Mouse (Mus musculus) heart, postnatal 36 days (tissue): Measurements from ENCODE around the gene Prdm16. TPM values are rescaled to one million over a fixed set of nuclear protein-coding genes. Genes with fewer than 3 reads are reported as not detected.
A peak's percentile ranks its signal among the peaks of the same experiment; 100 is the strongest.

Source experiments
- DNase-seq, 2 experiments: peaks; one replicate each; pipeline ENCODE4 v3.0.0; 2021 to 2022
- intact Hi-C: fragments of 180-260 bp; cut with DNase I; formaldehyde crosslinking; loops from one replicate; pipeline ENCODE4 v1.15.1; 2025
- total RNA-seq, 2 experiments: library from RNA; stranded (reverse); gene quantifications; 2 replicates each; pipeline ENCODE4 v1.2.3; 2021

Gene Prdm16
- total RNA-seq, 2 experiments from 2014 or later: 11.7 to 13.8 TPM

DNA sequence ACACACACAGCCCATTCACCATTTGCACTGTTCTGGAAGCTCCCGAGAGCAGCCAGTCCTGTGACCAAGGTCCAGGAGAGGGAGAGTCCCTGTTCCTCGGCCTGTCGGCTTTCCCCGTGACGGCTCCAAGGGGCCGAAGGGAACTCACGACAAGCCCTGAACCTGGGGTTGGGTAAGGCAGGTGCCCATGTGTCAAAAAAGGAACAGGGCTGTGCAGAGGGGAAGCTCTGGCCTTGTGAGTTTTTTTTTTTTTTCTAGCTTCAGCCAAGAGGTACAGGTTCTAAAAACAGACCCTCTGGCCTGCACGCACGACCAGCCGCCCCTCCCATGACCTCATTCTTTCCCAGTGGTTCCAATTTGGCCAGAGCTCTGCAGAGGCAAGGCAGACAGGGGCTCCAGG lies 25.5 kb downstream of the Prdm16 start:
- peak in 1 of 2 experiments; percentile 31 for DNase-seq
- intact Hi-C loops: no loop called here

DNA sequence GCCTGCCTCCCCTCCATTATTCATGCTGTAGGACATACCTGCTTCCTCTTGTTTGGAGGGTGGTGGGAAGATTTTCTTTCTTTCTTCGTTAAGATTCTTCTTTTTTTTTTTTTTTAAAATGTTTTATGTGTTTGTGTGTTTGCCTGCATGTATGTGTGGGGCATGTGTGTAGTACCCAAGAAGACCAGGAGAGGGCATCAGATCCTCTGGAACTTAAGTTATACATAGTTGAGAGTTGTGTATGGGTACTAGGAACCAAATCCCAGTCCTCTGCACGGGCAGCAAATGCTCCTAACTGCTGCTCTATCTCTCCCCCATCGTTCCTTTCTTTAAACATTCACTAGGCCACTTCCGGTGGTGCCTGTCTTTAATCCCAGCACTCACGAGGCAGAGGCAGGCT lies 28.9 kb downstream of the Prdm16 start:
- intact Hi-C loops: no loop called here
- DNase-seq: no peak

DNA sequence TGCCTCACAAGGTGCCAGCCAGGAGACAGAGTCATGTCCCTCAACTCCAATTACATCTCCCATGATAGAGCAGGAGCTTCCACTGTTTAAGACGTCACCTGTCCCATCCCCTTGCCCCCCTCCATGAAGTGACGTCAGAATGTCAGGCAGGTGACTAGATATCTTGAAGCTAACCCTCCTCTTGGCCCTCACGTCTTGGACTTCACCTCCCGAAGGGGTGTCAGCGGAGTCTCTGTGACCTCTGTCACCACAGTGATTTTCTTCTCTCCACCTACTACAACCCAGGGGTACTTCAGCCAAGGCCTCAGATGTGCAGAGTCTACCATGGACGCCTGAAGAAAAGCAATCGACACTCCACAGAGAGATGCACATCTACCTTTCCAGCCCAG lies 32.2 kb downstream of the Prdm16 start:
- intact Hi-C loops: no loop called here
- no peak for DNase-seq

DNA sequence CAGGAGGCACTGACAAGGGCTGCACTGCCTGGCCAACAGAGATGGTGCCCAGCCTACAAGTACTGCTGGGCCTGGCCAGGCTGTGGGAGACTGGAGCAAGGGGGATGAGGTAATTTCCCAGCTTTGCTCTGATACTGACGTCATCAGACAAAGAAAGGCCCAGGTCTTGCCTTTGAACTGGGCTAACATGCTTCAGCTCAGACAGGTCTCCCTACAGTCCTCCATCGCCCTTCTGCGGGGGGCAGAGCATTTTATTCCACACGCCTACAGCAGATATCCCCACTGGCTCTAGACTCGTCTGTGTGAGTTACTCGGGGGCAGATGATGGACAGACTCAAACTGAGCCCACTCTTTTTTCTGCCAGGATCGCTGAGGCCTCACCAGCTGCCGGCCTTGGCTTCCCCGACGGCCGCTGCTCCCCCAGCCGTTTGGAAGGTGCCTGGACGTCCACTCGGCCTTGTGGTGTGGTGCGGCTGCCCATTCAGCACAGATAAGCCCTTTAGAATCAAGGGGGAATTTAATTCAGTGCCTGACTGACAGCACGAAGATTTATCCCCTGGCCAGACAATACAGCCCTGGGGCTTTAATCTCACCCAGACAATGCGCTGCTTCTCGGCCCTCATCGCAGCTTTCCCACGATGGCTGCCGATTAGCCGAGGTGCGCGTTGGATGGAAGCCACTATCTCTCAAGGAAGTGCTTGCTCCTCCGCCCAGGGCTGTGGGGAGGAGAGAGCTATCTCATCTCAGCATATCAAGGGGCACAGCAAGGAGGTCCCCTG lies 32.8 kb downstream of the Prdm16 start:
- intact Hi-C loops: no loop called here
- no peak for DNase-seq

DNA sequence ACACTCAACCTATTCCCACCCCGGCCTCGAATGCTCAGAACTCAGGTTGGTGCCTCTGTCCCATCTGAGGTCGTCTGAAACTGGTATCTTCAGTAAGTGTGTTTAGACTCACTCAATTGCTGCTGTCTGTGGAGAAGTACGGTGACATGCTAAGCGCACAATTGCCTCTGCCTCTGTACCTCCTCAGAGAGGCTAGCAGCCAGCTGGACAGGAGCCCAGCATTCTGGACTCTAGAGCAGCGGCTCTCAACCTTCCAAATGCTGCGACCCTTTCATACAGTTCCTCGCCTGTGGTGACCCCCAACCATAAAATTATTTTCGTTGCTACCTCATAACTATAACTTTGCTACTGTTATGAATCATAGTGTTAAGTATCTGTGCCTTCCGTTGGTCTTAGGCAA lies 34.3 kb downstream of the Prdm16 start:
- peak in 1 of 2 experiments; percentile 29 for DNase-seq
- intact Hi-C loops: no loop called here

DNA sequence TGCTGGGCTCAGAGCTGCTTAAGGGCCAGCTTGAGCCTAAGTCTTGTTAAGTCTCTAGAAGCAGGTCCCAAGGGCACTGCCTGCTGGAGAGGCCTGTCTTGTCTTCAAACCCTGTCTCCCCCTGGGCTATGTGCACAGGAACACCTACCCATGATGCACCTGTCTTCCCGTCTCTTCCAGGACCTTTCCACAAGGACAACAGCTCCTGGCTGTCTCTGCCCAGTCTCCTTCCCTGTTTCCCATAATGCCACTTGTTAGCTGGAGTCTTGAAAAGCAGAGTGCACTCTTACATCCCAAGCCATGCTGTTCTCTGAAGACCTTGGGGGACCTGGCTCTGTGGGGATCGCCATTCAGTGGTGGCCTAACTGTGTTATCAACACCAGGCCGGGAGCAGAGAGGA lies 35.7 kb downstream of the Prdm16 start:
- intact Hi-C loops: no loop called here

DNA sequence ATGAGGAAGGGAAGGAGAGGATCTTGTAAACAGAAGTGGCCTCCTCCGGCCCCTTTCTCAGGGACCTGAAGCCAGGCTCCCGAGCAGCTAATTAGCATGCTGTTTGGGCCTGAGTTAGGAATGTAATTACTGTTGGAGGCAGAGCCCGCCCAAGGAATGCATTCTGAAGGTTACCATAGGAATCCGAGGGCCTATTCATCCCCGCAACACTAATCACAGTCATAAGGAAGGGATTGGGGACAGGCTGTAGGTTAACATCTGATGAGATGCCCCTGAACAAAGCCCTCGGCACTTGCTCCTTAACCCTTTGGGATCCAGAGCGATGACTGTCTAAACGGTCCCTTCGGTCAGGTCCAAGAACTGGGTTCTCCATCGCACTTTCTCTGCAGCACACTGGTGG lies 36.7 kb downstream of the Prdm16 start:
- no peak for DNase-seq
- intact Hi-C loops: no loop called here

More for the DNA sequence above, 35.7 kb downstream of the Prdm16 start:
- DNase-seq: no peak

DNA sequence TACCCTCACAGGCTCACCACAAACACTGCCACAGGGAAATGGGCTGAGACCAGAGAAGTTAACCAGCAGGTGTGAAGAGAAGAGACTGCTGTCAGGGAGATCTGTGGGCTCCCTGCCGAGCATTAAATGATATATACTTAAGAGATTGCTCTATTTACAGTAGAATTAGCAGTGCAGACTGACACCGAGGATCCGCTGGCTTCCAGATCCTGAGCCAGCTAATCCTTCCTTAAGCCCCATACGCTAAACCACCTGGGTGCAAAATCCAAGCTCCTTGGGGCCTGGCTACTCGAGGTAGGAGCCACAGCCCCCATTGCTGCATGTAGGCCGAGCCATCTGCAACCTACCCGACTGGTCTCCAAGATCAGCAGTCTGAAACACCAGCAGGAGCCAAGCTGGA lies 38.3 kb downstream of the Prdm16 start:
- intact Hi-C loops: no loop called here

DNA sequence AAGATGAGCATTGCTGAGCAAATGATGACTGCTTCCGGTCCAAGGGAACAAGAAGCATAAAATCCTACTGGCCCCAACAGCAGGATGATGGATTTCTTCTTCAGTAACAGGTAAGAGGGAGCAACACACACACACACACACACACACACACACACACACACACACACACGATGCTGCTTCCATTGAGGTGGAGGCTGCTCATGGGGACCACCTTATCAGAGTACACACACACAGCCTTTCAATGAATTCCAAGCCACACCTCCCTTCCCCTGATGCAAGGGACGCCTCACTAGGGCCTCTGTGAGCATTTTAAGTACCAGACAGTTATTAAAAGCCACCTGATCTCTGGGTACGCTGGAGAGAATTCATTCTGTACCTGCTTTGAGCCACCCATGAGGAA lies 39.9 kb downstream of the Prdm16 start:
- no peak for DNase-seq
- intact Hi-C loops: no loop called here

More for the DNA sequence above, 38.3 kb downstream of the Prdm16 start:
- DNase-seq: no peak

DNA sequence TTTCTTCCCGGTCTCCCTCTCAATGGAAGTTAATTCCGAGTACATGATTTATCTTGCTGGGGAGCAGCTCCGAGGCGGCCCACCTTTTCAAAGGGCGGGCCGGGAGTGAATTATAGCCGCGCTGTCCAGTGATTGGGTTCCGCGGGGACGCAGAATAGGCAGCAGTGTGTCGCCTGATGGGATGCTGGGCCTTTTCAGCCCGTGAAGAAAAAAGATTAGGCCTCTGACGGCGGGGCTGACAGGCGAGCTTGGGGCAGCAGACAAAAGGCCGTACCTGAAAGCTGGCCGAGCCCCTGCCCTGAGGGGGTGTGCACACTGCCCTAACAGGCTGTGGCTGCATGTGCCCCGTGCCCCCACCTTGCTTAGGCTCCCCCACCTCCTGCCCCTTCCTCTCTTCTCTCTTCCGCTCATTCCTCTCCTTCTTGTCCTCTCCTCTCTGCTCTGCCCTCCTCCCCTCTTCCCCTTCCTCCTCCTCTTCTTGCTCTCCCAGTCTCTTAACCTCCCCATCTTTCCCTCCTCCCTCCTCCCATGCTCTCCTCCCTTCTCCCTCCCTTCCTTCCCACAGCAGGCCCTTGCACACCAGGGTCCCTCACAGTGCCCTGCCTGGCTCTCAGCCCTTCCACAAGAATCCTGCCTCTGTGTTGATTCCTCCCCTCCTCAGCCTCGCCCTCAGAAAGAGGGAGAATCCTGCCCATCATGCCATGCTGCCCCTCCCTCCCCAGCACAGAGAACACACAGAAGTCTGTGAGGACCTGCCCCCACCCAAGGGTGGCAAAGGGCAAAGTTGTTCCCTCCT lies 41.7 kb downstream of the Prdm16 start:
- DNase-seq: no peak
- intact Hi-C loops: no loop called here

DNA sequence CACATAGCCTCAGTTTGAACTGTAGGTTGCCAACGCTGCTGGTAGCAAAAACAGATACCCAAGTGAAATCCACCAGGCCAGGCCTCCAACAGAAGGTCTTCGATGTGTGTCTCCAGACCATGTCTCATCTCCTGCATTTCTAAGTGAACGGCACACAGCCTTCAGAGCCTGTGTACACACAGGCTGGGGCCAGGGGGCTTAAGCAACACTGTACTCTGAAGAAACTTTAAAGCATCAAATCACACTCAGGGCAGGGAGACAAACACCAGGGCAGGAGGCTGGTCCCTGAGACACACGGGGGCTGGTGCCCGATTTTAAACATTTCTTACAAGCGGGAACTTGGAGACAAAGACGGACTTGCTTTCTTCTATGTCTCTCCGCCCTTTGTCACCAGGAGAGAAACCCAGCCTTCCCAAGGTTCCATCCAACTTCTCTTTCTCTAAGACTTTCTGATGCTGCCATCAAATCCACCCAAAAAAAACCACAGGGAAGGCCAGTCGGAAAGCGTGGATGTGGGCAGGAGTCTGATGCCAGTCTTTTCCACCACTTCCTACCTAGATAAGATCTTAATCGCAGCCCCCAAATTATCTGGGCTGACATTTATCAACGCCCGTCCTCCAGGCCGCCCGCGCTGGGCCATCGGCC lies 42.4 kb downstream of the Prdm16 start:
- intact Hi-C loops: no loop called here
- no peak for DNase-seq

DNA sequence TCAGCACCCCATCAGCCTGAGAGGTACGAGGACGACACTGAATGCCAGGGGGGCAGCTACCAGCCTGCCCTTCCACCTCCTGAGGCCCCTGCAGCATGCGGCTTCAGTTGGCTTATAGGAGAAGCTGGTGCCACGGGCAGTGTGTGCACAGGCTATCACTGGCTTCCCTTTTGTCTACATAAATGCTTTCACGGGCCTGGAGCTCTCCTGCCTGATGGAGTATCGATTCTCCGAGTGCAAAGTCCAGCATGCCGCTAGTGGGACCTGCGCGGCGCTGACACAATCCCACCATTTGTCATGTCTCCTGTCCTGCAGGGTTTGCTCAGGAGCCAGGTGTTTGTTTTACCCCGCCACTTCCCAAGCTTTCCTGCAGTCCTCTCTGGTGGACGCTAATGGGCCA lies 44.1 kb downstream of the Prdm16 start:
- intact Hi-C loops: no loop called here
- no peak for DNase-seq

DNA sequence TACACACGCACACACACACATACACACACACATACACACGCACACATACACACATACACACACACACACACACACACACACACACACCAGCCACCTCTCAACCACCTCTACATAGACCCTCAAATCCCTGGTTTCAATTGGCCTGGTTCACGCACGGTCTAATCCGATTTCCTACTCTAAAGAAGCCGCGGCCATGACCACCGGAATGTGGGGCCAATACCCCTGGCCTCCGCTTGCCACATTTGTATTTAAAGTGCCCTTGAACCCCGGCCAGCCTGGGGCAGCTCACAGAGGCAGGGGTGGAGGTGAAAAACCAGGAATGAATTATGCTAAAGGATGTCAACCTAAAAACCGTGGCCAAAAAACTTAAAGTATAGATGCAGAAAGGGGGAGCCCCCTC lies 45.8 kb downstream of the Prdm16 start:
- no peak for DNase-seq

DNA sequence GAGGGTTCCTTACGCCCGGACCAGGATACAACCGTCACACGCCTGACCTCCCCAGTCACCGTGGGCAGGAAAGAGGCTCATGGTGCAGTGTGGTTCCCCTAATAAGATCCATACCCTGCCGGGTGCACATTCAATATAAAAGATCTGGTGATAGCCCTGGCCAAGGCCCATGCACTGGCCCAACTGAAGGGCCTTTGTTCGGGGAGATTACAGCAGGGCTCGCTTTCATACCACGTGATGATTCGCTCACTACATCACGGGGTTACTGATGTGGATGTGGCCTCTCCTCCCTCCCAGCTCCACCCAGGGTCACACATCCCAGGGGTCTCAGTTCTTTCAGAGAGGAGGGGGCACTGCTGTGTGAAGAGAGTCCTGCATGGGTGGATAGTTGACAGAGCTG lies 50.3 kb downstream of the Prdm16 start:
- intact Hi-C loops: no loop called here
- no peak for DNase-seq

More for the DNA sequence above, 45.8 kb downstream of the Prdm16 start:
- intact Hi-C loops: no loop called here

DNA sequence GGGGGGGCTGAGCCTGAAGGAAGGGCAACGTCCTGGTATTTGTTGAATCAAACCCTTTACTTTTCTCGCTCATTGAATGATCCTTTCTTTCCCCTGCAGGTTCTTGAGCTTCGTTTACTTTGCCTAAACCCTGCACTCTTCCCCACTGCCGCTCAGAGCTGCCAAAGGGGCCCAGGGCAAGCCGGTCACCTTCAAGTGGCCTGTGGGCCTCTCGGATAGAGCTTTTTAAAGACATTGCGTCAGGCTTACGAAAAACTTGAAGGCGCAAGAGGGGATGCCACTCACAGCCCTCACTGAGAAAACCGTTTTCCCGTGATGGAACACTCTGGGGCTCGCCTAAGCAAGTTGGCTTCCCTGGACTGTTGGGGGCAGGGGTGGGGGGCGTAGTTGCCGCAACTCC lies 50.9 kb downstream of the Prdm16 start:
- intact Hi-C loops: no loop called here
- DNase-seq: no peak

DNA sequence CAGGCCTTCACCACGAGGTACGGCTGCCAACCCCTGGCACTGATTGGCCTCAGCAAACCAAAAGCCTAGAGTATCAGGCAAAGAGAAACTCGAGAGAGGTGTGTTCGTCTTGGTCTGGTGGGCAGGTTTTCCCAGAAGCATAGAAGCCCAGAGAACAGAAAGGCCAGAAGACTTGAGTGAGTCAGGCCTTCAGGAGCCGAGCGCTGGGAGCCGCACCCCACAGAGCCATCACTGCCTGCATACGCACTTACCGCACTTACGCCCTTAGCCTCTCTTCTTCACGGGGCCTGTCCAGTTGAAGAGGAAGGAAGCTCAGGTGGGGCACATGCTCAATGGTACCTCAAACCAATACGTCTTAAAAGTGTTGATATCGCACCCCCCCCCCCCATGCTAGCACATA lies 53.0 kb downstream of the Prdm16 start:
- intact Hi-C loops: no loop called here
- no peak for DNase-seq

DNA sequence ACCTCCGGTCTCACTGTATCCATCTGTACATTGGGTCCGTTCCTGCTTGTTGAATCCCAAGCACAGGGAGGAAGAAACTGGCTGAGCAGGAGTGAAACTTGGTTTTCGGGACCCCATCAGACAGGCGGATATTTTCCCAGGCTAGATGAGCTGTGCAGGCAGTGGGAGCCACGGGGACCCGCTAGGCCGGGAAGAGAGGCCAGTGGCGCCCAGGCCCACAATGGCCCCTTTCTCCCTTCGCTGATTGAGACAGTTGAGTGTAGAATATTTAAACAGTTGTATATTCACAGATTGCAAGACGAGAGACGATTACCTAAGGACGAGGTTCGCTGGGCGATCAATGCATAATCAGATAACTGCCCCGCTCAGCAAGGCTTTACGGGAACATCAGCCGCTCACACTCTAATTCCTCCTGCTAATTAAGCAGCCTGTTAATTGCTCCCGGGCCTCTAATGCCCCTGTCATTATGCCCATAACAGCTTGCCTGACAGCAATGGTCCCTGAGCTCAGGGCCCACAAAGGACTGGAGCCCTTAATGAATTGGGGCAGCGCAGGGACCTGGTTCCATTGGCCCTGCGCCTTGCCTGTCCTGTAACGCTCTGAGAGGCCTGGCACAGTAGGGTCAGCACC lies 54.0 kb downstream of the Prdm16 start:
- DNase-seq: no peak
- intact Hi-C loops: no loop called here

DNA sequence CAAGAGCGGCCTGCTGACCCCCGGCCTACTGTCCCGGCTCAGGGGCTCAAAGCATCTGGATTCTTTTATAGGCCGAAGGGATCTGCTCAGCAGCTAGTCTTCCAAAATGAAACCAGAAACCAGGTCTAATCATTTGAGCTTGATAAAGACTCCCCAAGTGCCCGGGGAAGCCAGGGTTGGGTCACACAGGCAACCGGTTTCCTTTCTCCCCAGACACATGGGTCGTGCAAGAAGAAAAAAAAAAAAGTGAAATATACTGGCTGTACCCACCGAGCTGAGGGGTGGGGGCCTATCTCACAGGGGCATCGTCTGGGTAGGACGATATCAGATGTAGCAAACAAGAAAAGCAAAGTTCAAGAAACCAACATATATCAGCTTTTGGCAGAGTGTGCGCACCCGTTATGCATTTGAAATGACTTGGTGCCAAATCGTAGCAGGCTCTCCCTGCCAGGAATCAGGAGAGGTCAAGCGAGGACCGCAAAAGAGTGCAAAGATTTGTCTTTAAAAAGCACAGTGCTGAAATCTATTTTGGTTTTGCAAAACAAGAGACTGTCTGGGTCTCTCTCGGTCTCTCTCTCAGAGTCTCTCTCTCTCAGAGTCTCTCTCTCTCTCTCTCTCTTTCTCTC lies 55.3 kb downstream of the Prdm16 start:
- DNase-seq: peak; percentile 15 to 37
- intact Hi-C loops: no loop called here

DNA sequence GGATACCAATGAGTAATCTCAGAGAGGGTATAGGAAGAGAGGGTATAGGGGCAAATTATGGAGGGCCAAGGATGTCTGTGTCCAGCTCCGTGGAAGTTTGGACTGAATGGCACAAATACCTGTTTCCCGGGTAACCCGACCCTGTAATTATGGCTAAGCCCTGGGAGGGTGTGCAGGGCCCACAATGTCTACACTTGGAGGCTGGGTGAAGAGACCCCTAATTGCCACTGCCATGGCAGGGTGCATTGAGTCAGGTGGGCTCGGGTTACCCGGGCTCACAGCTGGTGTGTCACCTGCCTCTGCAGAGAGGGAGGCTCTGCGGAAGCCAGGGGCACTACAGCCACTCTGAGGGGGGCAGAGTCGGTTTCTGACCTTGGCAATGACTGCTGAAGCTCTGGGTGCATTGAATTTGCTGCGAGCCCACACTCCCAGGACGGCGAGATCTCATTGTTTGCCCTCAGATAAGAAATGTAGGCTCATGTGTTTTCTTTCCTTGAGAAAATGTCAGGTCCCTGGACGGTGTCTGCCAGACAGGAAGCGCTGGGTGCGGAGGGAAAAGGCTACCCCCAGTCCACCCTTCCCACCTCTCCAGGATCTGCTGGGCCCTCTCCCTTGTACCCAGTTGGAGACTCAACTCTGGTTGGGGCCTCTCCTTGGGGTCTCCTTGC lies 62.3 kb downstream of the Prdm16 start:
- intact Hi-C loops: no loop called here
- no peak for DNase-seq

DNA sequence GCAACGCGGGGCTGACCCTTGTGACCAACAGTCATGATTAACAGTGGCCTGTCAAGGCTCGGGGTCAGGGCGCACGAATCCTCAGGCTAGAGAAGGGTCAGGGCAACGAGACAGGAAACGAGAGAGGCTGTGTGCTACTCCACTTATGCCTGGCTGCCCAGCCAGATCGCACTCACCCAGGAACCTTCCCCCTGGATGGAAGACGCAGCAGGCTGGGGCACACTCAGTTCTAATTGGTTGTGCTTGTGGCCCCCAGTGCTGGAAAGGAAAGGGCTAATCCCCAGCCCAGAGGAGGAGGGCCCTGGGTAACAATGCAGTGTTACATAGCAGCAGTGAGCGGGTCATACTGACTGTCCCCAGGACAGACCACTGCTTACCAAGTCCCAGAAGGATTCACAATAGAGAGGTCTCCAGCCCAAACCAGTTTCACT lies 66.2 kb downstream of the Prdm16 start:
- intact Hi-C loops: no loop called here
- no peak for DNase-seq
